Mouse (Mus musculus): ENCODE data around the gene Krtcap3.

Gene Krtcap3

DNA sequence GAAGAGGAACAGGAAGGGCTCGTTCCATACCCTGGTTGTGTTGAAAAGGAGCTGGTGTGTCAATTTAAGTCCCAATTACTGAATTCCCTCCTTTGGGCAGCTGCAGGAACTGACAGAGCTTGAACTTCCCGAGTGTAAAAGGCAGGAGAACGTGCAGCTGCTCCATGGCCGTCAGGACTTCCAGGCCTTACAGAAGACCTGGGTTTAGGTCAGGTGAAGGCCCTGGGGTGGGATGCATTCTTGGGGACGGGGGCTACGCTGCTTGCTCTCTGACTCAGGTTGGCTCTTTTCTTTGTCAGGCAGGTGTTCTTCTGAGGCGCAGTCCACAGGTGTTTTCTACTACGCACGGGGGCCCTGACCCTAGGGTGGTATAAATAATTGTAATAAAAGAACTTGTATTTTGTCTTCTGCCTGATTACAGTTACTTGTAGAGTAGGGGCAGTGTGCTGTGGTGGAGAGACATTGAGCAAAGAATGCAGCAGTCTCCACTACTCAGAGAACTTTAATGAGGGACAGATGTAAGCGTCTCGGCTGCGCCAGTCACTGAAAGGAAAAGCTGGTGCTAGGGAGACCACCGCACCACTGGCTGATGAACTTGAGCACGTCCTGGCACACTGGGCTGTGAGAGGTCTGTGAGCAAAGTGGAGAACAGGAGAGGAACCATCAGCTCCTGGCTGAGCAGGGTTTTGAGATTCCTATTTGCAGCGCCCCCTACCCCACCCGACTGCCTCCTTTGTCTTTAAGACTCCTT is 1.5 kb downstream of the Krtcap3 start:
- DNase-seq (ENCODE audit: low spot score in 2 of 2) = no peak

- no peak for DNase-seq (ENCODE audit: low spot score in 2 of 2)
These were observed 2.3 kb downstream of the Krtcap3 start for GRCm38 (mm10) chr5:31253806-31254205.

- no peak for DNase-seq (ENCODE audit: low spot score in 2 of 2)
These were observed 3.0 kb downstream of the Krtcap3 start for GRCm38 (mm10) chr5:31254452-31254851.

GRCm38 (mm10) chr5:31254901-31255300 is 3.4 kb downstream of the Krtcap3 start:
- no peak for DNase-seq (ENCODE audit: low spot score in 2 of 2)

DNA sequence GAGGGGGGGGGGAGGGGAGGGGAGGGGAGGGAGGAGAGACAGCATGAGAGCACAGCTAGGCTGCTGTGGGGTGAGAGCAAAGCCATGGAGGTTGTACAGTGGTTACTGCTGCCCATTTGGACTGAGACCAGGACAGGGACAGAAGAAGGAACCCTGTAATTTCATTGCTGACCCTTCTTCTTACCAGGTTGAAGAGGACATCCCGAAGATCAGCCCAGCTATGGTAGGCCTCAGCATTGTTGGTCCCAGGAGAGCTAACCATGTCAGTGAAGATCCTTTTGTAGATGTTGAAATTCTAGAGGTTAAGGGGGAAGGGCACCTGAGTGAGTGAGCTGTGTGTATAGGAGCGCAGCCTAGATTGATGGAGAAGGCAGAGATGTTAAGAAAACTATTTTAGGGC is 3.9 kb downstream of the Krtcap3 start:
- DNase-seq (ENCODE audit: low spot score in 2 of 2) = no peak

DNA sequence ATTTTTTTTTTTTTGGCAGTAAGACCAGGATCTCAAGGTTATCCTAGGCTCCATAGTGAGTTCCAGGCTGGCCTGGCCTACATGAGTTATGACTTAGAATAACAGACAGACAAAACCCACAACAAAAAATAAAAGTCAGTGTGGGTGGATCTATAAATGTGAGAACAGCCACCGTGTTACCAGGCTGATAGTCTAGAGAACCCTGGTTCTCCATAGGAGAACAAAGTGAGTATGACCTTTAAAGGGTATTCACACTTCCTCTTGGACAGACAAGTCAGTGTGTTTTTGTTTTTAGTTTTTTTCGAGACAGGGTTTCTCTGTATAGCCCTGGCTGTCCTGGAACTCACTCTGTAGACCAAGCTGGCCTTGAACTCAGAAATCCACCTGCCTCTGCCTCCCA is 4.5 kb downstream of the Krtcap3 start:
- no peak for DNase-seq (ENCODE audit: low spot score in 2 of 2)

GRCm38 (mm10) chr5:31257616-31258015 is 6.1 kb downstream of the Krtcap3 start:
- DNase-seq (ENCODE audit: low spot score in 2 of 2) = no peak

- no peak for DNase-seq (ENCODE audit: low spot score in 2 of 2)
These were observed 14.6 kb downstream of the Krtcap3 start for GRCm38 (mm10) chr5:31266101-31266500.

DNA sequence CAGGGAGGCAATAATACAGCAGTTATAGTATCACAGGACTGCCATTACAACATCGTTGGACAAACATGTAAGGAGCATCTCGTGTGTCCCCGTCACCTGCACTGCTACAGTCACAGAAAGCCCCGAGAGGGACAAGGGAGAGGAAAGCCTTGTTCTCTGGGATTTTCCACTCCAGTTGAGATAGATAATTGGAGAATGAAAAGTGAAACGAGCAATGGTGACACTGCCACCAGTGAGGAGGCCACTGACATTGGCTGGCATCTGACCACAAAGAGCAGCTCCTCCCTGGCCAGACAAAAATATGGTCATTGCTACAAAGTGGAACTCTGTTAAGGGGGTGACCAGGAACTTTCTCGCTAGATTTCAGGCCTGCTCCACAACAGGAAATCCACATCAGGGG is 16.2 kb downstream of the Krtcap3 start:
- DNase-seq (ENCODE audit: low spot score in 2 of 2) = no peak

- no peak for DNase-seq (ENCODE audit: low spot score in 2 of 2)
These were observed 21.5 kb downstream of the Krtcap3 start for GRCm38 (mm10) chr5:31273018-31273417.

DNA sequence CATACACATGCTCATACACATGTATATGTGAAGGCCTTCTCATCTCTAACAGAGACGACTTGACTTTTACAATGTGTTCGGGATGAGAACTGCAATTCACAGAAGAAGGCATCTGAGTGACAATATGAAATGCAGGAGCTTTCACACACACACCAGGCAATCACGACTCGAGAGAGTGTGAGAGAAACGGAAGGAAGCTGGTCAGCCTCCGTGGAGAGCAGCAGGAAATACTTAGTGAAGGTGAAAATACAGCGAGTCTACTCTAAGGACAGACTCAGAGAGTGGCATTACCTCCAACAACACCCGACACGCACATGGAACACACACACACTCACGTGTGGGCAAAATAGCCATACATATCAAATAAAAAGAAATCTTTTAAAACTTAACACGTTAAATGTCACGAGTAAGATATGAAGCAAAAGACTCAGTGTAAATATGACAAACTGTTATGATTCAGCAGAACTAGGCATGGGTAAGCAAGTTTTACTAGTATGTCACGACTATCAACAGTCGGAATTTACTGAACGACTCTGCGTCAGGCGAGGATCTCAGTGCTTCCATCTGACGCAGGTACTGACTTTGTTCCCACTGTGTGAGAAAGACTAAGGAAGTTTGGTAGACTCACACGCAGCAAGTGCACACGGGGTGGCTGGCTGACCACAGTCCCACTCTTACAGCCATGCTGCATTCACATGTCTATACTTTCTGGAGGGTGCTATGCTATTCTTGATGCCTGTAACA is 27.9 kb downstream of the Krtcap3 start:
- DNase-seq (ENCODE audit: low spot score in 2 of 2) = peak; percentile 37 to 45

DNA sequence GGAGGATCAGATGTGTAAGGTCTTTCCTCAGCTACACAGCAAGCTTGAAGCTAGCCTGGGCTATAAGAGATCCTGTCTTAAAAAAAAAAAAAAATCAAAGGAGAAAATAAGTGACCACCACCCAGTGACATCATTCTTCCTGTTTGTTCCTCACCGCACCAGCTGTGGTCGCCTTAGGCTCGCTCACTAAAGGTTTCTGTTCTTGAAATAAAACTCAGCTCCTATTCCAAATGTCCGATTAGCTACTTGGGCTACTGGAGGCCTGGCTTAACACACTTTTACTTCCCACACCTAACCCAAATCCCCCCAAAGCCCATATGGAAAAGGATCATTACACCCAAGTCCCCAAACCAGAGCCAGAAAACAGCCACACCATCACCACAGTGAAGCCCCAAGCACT is 36.7 kb downstream of the Krtcap3 start:
- peak; percentile 15 to 41 for DNase-seq (ENCODE audit: low spot score in 2 of 2)

DNA sequence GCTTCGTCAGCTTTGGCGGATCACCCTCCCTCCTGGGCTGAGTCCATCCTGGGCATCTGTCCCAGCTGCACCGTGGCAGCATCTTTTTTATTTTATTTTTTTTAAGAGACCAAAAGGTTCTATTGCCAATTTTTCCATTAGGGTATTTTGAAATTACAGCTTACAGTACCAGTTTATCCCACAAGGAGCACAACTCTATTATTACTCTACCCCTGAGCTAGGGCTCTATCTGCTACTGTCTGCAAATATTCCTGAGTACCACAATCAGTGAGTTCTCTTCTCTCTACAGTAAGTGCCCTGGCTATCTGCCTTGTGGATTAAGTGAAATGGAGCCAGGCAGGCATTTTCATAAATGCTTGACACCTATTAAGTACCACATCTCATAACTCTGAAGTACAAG is 37.2 kb downstream of the Krtcap3 start:
- no peak for DNase-seq (ENCODE audit: low spot score in 2 of 2)

GRCm38 (mm10) chr5:31289626-31290230 is 38.2 kb downstream of the Krtcap3 start:
- DNase-seq (ENCODE audit: low spot score in 2 of 2) = no peak

DNA sequence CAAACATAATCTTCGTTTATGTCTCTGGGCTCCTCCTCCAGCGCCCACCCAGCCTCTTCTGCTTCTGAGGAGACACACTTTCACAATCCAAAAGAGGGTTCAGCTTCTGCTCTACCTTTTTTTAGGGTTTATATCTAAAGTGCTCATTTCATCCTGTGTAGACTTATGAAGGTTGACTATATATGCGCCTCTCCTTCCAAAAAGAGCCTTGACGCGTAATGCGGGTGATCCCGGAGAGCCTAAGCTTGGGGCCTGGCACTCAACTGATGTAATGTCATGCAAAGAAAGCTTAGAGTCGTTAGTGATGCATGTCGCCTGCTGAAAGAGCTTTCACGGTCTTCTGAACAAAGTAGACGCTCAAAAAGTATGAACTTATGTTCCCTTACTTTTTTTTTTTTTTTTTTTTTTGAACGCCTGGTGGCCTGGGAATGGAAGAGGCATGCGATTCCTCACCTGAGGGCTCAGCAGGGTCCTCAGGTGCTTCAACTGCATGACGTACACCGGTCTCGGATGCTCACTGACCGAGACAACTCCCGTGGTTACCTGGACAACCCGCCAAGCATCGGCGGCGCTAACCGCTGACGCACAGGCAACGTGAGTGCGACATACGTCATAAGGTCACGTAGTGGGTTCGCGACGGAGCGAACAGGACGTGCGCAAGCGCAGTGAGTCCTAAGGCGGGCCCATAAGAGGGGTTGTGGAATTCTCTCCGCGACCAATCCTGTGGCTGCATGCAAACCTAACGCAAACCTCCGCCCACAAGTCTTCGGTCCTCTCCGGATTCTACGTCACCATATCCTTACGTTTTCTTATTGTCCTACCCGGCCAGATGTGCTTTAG is 39.2 kb downstream of the Krtcap3 start, which contains the start of gene Ift172:
TSS of gene Ift172 (minus strand) at position 596 of the 840 bp plus-strand sequence.
- peak; percentile 96 to 97 for DNase-seq (ENCODE audit: low spot score in 2 of 2)

DNA sequence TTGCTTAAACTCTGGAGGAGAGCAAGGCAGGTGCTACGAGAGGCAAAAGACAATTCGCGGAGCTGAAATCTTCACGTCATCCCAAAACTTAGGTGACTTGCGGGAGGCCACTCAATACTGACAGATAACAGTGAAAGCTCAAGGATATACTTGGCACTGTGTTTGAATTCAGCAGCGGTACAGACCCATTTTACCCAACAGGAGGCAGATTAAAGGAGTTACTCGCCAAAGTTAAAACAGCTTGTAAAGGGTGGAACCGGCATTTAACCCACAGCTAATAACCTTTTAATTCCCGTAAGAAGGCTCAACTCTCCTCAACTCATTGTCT is 39.8 kb downstream of the Krtcap3 start:
- no peak for DNase-seq (ENCODE audit: low spot score in 2 of 2)

DNA sequence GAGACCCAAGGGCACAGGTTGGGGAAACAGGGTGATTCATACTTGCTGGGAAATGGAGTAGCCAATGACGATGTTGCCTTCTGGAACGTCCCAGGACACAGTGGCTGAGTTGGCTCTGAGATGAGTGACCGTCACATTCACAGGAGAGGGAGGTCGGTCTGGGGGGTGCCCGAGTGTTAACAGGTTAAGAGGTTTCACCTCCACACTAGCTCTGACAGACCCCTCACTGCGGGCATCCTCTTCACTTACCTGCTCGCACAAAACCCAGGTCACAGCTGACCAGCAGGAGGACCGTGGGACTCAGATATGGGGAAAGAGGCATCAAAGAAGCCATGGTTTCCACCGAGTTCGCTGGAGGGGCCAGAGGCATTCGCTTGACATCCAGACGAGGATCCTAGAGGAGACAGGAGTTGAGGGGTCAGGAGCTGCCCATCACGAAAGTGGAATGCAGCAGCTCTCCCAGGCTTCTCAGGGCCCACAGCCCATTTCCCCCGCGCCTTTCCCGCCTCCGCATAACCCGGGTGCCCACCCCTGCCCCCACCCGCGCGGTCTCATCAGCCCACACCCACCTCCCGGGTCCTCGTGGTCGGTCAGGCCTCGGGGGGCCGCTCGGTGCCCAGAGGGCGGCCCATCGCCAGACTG is 43.6 kb downstream of the Krtcap3 start:
- no peak for DNase-seq (ENCODE audit: low spot score in 2 of 2)

- no peak for DNase-seq (ENCODE audit: low spot score in 2 of 2)
These were observed 44.2 kb downstream of the Krtcap3 start, which contains the start of gene Fndc4 for GRCm38 (mm10) chr5:31295606-31296141. Fndc4 (minus strand) TSS chr5:31296080.

GRCm38 (mm10) chr5:31297047-31297757 is 45.7 kb downstream of the Krtcap3 start, which contains the start of gene Gckr:
Gckr (plus strand) TSS chr5:31297443.
- no peak for DNase-seq (ENCODE audit: low spot score in 2 of 2)

- DNase-seq (ENCODE audit: low spot score in 2 of 2) = no peak
These were observed 46.5 kb downstream of the Krtcap3 start for GRCm38 (mm10) chr5:31297981-31298380.
